Mouse (Mus musculus): ENCODE measurements around the gene Ewsr1.
A peak's percentile ranks its signal among the peaks of the same experiment; 100 is the strongest.

GRCm38 (mm10) chr11:5075760-5076159, 23.3 kb downstream of the Ewsr1 start:
- TF ChIP-seq CTCF (IDR thresholded peaks at IDR 0.05; ENCODE audit: low read depth) (peak; percentile 51), EP300 (optimal IDR thresholded peaks at IDR 0.05) (no peak)

All from stomach, postnatal 0 days (tissue).